Mouse (Mus musculus): ENCODE measurements around the gene Ablim2. TPM values are rescaled to one million over a fixed set of nuclear protein-coding genes. Genes with fewer than 3 reads are reported as not detected.

Ablim2 gene
- polyA plus RNA-seq (2015; fragmentation: Nextera tagmentation; extraction: Ambion mirVana): 0.91 and 0.94 TPM in 2 replicates

DNA sequence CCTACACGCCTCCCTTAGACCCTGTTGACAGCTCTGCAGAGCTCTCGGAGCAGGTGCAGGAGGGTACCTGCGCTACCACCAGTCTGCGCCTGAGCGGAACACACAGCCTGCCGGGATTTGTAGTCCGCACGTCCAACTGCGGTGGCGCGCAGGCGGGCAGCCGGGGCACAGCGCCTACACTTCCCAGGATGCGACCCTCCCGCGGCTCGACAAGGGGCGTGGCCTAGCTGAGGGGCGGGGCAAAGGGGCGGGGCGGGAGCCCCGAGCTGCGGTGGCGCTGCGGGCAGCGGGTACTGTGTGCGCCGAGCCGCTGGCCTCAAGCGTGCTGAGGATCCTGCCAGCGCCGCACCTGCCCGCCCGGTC lies at the start of gene Ablim2:
Gene Ablim2 (plus strand): TSS at position 242 of the 363 bp plus-strand sequence.
- Histone ChIP-seq H3K27me3 (peaks cover 70% of the 10 kb centered on the region), H3K4me1 (peaks cover 15% of the 10 kb centered on the region), H3K36me3 (no peaks in the 10 kb centered on the region), H3K4me3 (peak within 1 kb of the TSS; percentile 58), H3K9ac (peak within 1 kb of the TSS; percentile 68), H3K9me3 (no peaks in the 10 kb centered on the region), H3K27ac (no peak within 1 kb of the TSS), H3K4me2 (peak within 1 kb of the TSS; percentile 99)
- peak; percentile 90 for ATAC-seq (ENCODE audit: insufficient number of reproducible peaks, insufficient read depth, low FRiP score, low TSS enrichment, low read depth)
- WGBS: 1% methylated on average over 35 of the region's 35 CpGs

DNA sequence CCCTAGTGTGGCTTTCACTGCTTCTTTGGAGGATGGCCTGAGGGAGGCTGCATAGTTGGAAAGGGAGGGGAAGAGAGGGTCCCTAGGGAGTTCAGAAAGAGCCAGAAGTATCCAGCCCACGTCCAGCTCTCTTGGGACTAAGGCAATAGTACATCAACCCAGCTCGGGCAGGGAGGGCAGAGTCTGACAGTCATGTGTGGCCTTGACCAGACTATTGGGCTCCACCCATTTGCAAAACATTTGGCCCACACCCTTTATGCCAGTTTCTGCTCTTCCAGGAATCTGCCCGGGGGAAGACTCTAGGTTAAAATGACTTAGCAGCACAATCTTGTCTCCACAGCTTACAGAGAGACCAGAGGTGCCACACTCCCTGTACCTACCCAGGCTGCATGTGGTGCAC lies 47.2 kb upstream of the Ablim2 start:
- Histone ChIP-seq H3K4me3 (no peak overlapping the region), H3K27me3 (no peaks in the 10 kb centered on the region), H3K36me3 (no peaks in the 10 kb centered on the region), H3K27ac (no peak overlapping the region), H3K4me2 (no peak overlapping the region), H3K9ac (no peak overlapping the region), H3K9me3 (no peaks in the 10 kb centered on the region), H3K4me1 (0 out of 2 replicates have a peak, but pooled peaks cover 3% of the 10 kb centered on the region)
- 53% methylated on average over 3 of the region's 3 CpGs for WGBS
- ATAC-seq (ENCODE audit: insufficient number of reproducible peaks, insufficient read depth, low FRiP score, low TSS enrichment, low read depth): no peak

DNA sequence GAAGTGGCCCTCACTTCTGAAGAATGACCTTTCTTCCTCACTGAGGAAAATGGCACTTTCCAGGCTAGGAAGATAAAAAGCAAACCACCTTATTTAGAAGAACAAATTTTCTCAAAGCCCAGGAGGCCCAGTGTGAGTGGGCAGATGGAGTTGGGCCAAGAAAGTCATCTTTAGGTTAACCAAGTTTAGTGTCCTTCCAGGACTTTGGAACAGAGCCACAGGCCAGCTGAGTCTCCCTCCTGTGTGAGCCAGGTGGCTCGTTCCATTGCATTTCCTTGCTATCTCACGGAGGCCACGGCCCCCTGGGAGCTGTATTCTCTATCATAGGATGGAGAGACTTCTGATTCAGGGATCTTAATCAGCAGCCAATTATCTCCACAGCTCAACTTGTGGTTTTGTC lies 46.7 kb upstream of the Ablim2 start:
- 76% methylated on average over 3 of the region's 3 CpGs for WGBS
- no peak overlapping the region for H3K27ac ChIP-seq
- no peak overlapping the region for H3K9ac ChIP-seq
- H3K36me3 ChIP-seq: no peaks in the 10 kb centered on the region
- H3K4me2 ChIP-seq: no peak overlapping the region
- H3K4me3 ChIP-seq: no peak overlapping the region
- no peaks in the 10 kb centered on the region for H3K9me3 ChIP-seq
- H3K27me3 ChIP-seq: no peaks in the 10 kb centered on the region
- H3K4me1 ChIP-seq: 0 out of 2 replicates have a peak, but pooled peaks cover 3% of the 10 kb centered on the region
- no peak for ATAC-seq (ENCODE audit: insufficient number of reproducible peaks, insufficient read depth, low FRiP score, low TSS enrichment, low read depth)

GRCm38 (mm10) chr5:35712517-35712916 lies 45.2 kb upstream of the Ablim2 start:
- H3K27me3 ChIP-seq: no peaks in the 10 kb centered on the region
- ATAC-seq (ENCODE audit: insufficient number of reproducible peaks, insufficient read depth, low FRiP score, low TSS enrichment, low read depth): no peak
- no peak overlapping the region for H3K9ac ChIP-seq
- no peak overlapping the region for H3K27ac ChIP-seq
- H3K4me2 ChIP-seq: no peak overlapping the region
- no peaks in the 10 kb centered on the region for H3K36me3 ChIP-seq
- no peaks in the 10 kb centered on the region for H3K9me3 ChIP-seq
- 66% methylated on average over 5 of the region's 5 CpGs for WGBS
- H3K4me3 ChIP-seq: no peak overlapping the region
- 0 out of 2 replicates have a peak, but pooled peaks cover 3% of the 10 kb centered on the region for H3K4me1 ChIP-seq

DNA sequence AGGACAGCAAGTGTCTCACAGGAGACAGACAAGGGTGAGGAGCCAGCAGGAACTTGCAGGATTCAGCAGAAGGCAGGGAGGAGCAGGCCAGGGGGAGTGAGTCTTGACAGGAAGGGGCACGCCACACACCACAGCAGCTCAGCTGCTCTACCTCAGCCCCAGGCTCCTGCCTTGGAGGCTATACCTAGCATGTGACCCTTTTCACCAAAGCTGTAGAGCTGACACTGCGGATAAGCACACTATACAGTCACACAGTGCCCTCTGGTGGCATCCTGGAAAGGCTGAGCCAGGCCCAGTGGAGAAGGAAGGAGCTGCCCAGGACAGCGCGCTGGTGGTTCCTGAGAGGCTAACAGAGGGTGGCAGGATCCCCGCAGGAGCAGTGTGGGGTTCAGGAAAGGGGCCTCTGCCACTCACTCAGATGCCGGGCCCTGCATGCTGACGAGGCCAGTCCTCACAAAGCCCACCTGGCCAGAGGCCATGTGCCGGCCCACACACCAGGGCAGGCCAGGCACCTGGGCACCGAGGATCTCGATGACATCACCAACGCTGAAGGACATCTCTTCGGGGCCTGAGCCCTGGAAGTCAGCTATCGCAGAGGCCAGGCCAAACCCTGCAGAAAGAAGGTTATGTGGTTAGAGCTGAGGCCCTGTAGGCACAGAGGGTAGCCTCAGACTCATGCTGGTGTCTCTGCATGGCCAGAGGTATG lies 43.9 kb upstream of the Ablim2 start:
- peak; percentile 83 for ATAC-seq (ENCODE audit: insufficient number of reproducible peaks, insufficient read depth, low FRiP score, low TSS enrichment, low read depth)
- Histone ChIP-seq H3K4me2 (no peak overlapping the region), H3K4me1 (0 out of 2 replicates have a peak, but pooled peaks cover 3% of the 10 kb centered on the region), H3K4me3 (no peak overlapping the region), H3K27ac (no peak overlapping the region), H3K9ac (no peak overlapping the region), H3K9me3 (no peaks in the 10 kb centered on the region), H3K36me3 (no peaks in the 10 kb centered on the region), H3K27me3 (no peaks in the 10 kb centered on the region)
- WGBS: 42% methylated on average over 13 of the region's 13 CpGs

DNA sequence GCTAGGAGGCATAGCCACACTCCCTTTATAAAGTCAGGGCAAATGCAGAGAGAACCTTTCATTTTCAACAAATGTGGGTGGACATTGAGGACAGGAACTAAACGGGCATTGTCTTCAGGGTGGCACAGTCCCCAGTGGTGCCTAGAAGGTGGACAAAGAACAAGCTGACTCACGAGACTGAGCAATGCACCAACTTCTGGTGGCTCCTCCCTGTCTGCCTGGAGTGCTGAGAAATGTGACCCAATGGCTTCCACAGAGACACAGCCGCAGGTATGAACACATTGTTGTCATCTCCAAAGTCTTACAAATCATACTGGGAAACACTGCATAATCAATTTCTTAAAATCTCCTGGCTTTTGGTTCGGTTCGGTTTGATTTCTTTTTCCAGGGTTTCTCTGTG lies 40.2 kb upstream of the Ablim2 start:
- no peak for ATAC-seq (ENCODE audit: insufficient number of reproducible peaks, insufficient read depth, low FRiP score, low TSS enrichment, low read depth)
- 75% methylated on average over 5 of the region's 5 CpGs for WGBS
- Histone ChIP-seq H3K4me2 (no peak overlapping the region), H3K27ac (no peak overlapping the region), H3K9ac (no peak overlapping the region), H3K4me1 (0 out of 2 replicates have a peak, but pooled peaks cover 3% of the 10 kb centered on the region), H3K36me3 (no peaks in the 10 kb centered on the region), H3K9me3 (no peaks in the 10 kb centered on the region), H3K4me3 (no peak overlapping the region), H3K27me3 (no peaks in the 10 kb centered on the region)

- no peak overlapping the region for H3K4me3 ChIP-seq
- H3K27me3 ChIP-seq: no peaks in the 10 kb centered on the region
- WGBS: 48% methylated on average over 4 of the region's 4 CpGs
- 0 out of 2 replicates have a peak, but pooled peaks cover 3% of the 10 kb centered on the region for H3K4me1 ChIP-seq
- ATAC-seq (ENCODE audit: insufficient number of reproducible peaks, insufficient read depth, low FRiP score, low TSS enrichment, low read depth): no peak
- H3K27ac ChIP-seq: no peak overlapping the region
- H3K9ac ChIP-seq: no peak overlapping the region
- no peaks in the 10 kb centered on the region for H3K36me3 ChIP-seq
- no peak overlapping the region for H3K4me2 ChIP-seq
- no peaks in the 10 kb centered on the region for H3K9me3 ChIP-seq
Observed at GRCm38 (mm10) chr5:35717946-35718345, 39.7 kb upstream of the Ablim2 start.

DNA sequence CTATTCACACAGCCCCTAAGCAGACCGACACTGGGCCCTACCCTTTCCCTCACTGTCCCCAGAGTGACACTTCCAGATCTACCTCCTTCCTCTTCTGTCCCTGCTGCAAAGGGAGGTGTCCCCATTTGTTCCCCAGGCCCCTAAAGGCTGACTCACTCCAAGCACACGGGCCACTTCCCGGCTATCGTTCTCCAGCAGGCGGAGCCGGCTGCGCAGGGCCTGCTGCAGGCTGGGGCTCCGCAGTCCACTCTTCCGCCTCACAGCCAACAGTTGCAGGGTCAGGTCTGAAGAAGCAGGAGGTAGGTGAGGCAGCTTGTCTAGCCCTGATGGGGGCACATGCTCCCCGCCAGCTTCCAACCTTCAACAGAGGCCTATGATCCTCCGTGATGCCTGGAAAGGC lies 38.9 kb upstream of the Ablim2 start:
- 79% methylated on average over 11 of the region's 11 CpGs for WGBS
- no peak overlapping the region for H3K4me2 ChIP-seq
- H3K9me3 ChIP-seq: no peaks in the 10 kb centered on the region
- no peaks in the 10 kb centered on the region for H3K27me3 ChIP-seq
- no peaks in the 10 kb centered on the region for H3K4me1 ChIP-seq
- H3K27ac ChIP-seq: no peak overlapping the region
- no peak overlapping the region for H3K9ac ChIP-seq
- no peaks in the 10 kb centered on the region for H3K36me3 ChIP-seq
- ATAC-seq (ENCODE audit: insufficient number of reproducible peaks, insufficient read depth, low FRiP score, low TSS enrichment, low read depth): no peak
- H3K4me3 ChIP-seq: no peak overlapping the region

GRCm38 (mm10) chr5:35719343-35719742 lies 38.3 kb upstream of the Ablim2 start:
- no peaks in the 10 kb centered on the region for H3K36me3 ChIP-seq
- no peaks in the 10 kb centered on the region for H3K27me3 ChIP-seq
- no peaks in the 10 kb centered on the region for H3K9me3 ChIP-seq
- H3K4me1 ChIP-seq: no peaks in the 10 kb centered on the region
- H3K27ac ChIP-seq: no peak overlapping the region
- no peak overlapping the region for H3K4me3 ChIP-seq
- H3K9ac ChIP-seq: no peak overlapping the region
- H3K4me2 ChIP-seq: no peak overlapping the region
- ATAC-seq (ENCODE audit: insufficient number of reproducible peaks, insufficient read depth, low FRiP score, low TSS enrichment, low read depth): no peak

DNA sequence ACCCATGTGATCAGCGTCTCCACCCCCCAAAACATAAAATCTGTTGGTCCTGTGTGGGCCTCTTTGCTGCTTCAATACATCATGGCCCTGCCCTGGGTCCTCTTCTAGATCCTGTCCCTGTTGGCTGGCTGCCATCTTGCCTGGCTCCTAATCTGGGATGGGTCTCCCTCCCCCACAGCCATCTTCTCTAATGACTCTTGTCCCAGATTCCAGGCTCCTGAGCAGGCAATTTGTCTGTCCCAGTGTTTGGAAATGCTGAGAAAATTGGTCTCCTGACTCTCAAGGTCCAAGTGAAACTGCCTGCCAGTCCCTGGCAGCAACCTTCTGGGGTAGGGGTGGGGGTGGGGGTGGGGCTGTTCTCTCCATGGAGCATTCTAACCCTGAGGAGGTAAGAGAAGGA lies 37.8 kb upstream of the Ablim2 start:
- H3K27ac ChIP-seq: no peak overlapping the region
- 94% methylated on average over 1 of the region's 1 CpGs for WGBS
- H3K36me3 ChIP-seq: no peaks in the 10 kb centered on the region
- no peaks in the 10 kb centered on the region for H3K4me1 ChIP-seq
- no peak overlapping the region for H3K4me3 ChIP-seq
- ATAC-seq (ENCODE audit: insufficient number of reproducible peaks, insufficient read depth, low FRiP score, low TSS enrichment, low read depth): no peak
- no peaks in the 10 kb centered on the region for H3K27me3 ChIP-seq
- H3K4me2 ChIP-seq: no peak overlapping the region
- no peaks in the 10 kb centered on the region for H3K9me3 ChIP-seq
- H3K9ac ChIP-seq: no peak overlapping the region

- WGBS: 90% methylated on average over 2 of the region's 2 CpGs
- ATAC-seq (ENCODE audit: insufficient number of reproducible peaks, insufficient read depth, low FRiP score, low TSS enrichment, low read depth): no peak
Observed at GRCm38 (mm10) chr5:35721933-35722332, 35.7 kb upstream of the Ablim2 start.

DNA sequence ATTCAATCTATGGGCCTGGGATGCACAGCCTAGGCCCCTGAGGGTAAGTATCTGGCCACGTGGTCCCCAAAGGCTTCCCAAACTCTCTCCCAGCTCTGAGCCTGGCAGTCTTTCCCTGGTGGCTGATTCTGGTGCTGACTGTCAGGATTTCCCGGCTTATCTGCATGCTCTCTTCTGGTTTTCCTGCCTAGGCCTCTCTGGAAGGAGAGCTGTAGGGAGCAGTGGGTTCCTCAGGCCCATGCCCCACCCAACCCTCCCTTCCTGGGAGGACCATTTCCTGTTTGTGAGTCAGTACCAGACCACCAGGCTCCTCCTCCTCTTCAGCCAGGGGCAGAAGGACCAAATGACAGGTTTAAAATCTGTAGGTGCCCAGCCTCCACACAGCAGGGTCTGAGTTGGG lies 35.0 kb upstream of the Ablim2 start:
- no peak overlapping the region for H3K4me2 ChIP-seq
- H3K4me1 ChIP-seq: no peaks in the 10 kb centered on the region
- no peaks in the 10 kb centered on the region for H3K36me3 ChIP-seq
- no peak overlapping the region for H3K4me3 ChIP-seq
- ATAC-seq (ENCODE audit: insufficient number of reproducible peaks, insufficient read depth, low FRiP score, low TSS enrichment, low read depth): no peak
- no peak overlapping the region for H3K9ac ChIP-seq
- no peak overlapping the region for H3K27ac ChIP-seq
- WGBS: 50% methylated on average over 2 of the region's 2 CpGs
- no peaks in the 10 kb centered on the region for H3K9me3 ChIP-seq
- H3K27me3 ChIP-seq: no peaks in the 10 kb centered on the region

More at GRCm38 (mm10) chr5:35721933-35722332, 35.7 kb upstream of the Ablim2 start:
- Histone ChIP-seq H3K36me3 (no peaks in the 10 kb centered on the region), H3K4me2 (no peak overlapping the region), H3K9ac (no peak overlapping the region), H3K4me3 (no peak overlapping the region), H3K9me3 (no peaks in the 10 kb centered on the region), H3K27me3 (no peaks in the 10 kb centered on the region), H3K27ac (no peak overlapping the region), H3K4me1 (no peaks in the 10 kb centered on the region)
